Mouse (Mus musculus) erythroblast, adult 5-6 weeks (primary cell): ENCODE data around the gene Lrp10. TPM values are rescaled to one million over a fixed set of nuclear protein-coding genes. Genes with fewer than 3 reads are reported as not detected.

ENCODE experiments used
- ATAC-seq: replicated peaks from 2 replicates; pipeline ENCODE4 v1.8.0; 2016; ENCODE audit warnings: moderate number of reproducible peaks, mild to moderate bottlenecking, moderate TSS enrichment, inconsistent platforms; ENCODE audit not compliant: poor library complexity, low FRiP score, severe bottlenecking
- total RNA-seq, 2 experiments: library from RNA; stranded (forward) in 1 of 2; stranded (reverse) in 1 of 2; fragments of 150-400 nt in 1 of 2; fragments of 200-764, 138-1000 nt in 1 of 2; gene quantifications; 2 replicates each; pipeline versions ENCODE4 v1.2.3 to v1.2.4; 2015 to 2017; ENCODE audit warnings: low replicate concordance in 2 of 2

Lrp10 gene
- total RNA-seq, 2 experiments from 2014 or later, result 6.7 to 12.2 TPM

- no peak for ATAC-seq
These were observed 39.2 kb downstream of the Lrp10 start for GRCm38 (mm10) chr14:54503092-54503491.

GRCm38 (mm10) chr14:54509774-54510173 is 45.8 kb downstream of the Lrp10 start:
- ATAC-seq, result no peak

- ATAC-seq, result no peak
These were observed 52.9 kb downstream of the Lrp10 start for GRCm38 (mm10) chr14:54516710-54517310.

Other genes with a start within 250 kb of the Lrp10 start
- gene Dad1, start 210.0 kb upstream of the Lrp10 start, total RNA-seq (2015; ENCODE audit: low replicate concordance), result 58.9 and 78.6 TPM in 2 replicates
- 20.1 and 26.9 TPM in 2 replicates for gene Dad1, start 210.0 kb upstream of the Lrp10 start, total RNA-seq (2017; ENCODE audit: low replicate concordance)
- 73.8 and 97.2 TPM in 2 replicates for gene Abhd4, start 209.9 kb upstream of the Lrp10 start, total RNA-seq (2015; ENCODE audit: low replicate concordance)
- gene Abhd4, start 209.9 kb upstream of the Lrp10 start, total RNA-seq (2017; ENCODE audit: low replicate concordance), result 63.7 and 104 TPM in 2 replicates
- gene Olfr49, start 179.2 kb upstream of the Lrp10 start, total RNA-seq (2015; ENCODE audit: low replicate concordance), result not detected in 2 replicates
- not detected in 2 replicates for gene Olfr49, start 179.2 kb upstream of the Lrp10 start, total RNA-seq (2017; ENCODE audit: low replicate concordance)
- gene Oxa1l, start 103.3 kb upstream of the Lrp10 start, total RNA-seq (2015; ENCODE audit: low replicate concordance), result 10.4 and 20.9 TPM in 2 replicates
- 8.9 and 9.3 TPM in 2 replicates for gene Oxa1l, start 103.3 kb upstream of the Lrp10 start, total RNA-seq (2017; ENCODE audit: low replicate concordance)
- 2.7 and 7.5 TPM in 2 replicates for gene Slc7a7, start 46.4 kb upstream of the Lrp10 start, total RNA-seq (2015; ENCODE audit: low replicate concordance)
- 5.6 and 6.0 TPM in 2 replicates for gene Slc7a7, start 46.4 kb upstream of the Lrp10 start, total RNA-seq (2017; ENCODE audit: low replicate concordance)
- gene Mrpl52, start 37.2 kb upstream of the Lrp10 start, total RNA-seq (2015; ENCODE audit: low replicate concordance), result 36.8 and 40.3 TPM in 2 replicates
- 18.0 and 27.6 TPM in 2 replicates for gene Mrpl52, start 37.2 kb upstream of the Lrp10 start, total RNA-seq (2017; ENCODE audit: low replicate concordance)
- 0.84 and 3.5 TPM in 2 replicates for gene Mmp14, start 32.5 kb upstream of the Lrp10 start, total RNA-seq (2015; ENCODE audit: low replicate concordance)
- gene Mmp14, start 32.5 kb upstream of the Lrp10 start, total RNA-seq (2017; ENCODE audit: low replicate concordance), result 1.7 and 2.0 TPM in 2 replicates
- gene Rem2, start 12.0 kb downstream of the Lrp10 start, total RNA-seq (2015; ENCODE audit: low replicate concordance), result not detected in 2 replicates
- gene Rem2, start 12.0 kb downstream of the Lrp10 start, total RNA-seq (2017; ENCODE audit: low replicate concordance), result not detected in 2 replicates
- gene Prmt5, start 53.4 kb downstream of the Lrp10 start, total RNA-seq (2015; ENCODE audit: low replicate concordance), result 6.9 and 12.3 TPM in 2 replicates
- 5.2 and 9.5 TPM in 2 replicates for gene Prmt5, start 53.4 kb downstream of the Lrp10 start, total RNA-seq (2017; ENCODE audit: low replicate concordance)
- gene Haus4, start 90.5 kb downstream of the Lrp10 start, total RNA-seq (2015; ENCODE audit: low replicate concordance), result 13.0 and 30.6 TPM in 2 replicates
- gene Haus4, start 90.5 kb downstream of the Lrp10 start, total RNA-seq (2017; ENCODE audit: low replicate concordance), result 39.4 and 42.9 TPM in 2 replicates
- not detected in 2 replicates for gene Ajuba, start 113.4 kb downstream of the Lrp10 start, total RNA-seq (2015; ENCODE audit: low replicate concordance)
- gene Ajuba, start 113.4 kb downstream of the Lrp10 start, total RNA-seq (2017; ENCODE audit: low replicate concordance), result 0.85 TPM in 1 of 2 replicates, not detected in the other
- gene 4931414P19Rik, start 141.9 kb downstream of the Lrp10 start, total RNA-seq (2015; ENCODE audit: low replicate concordance), result 1.3 and 4.4 TPM in 2 replicates
- gene 4931414P19Rik, start 141.9 kb downstream of the Lrp10 start, total RNA-seq (2017; ENCODE audit: low replicate concordance), result 1.0 and 1.4 TPM in 2 replicates
- gene Psmb5, start 153.9 kb downstream of the Lrp10 start, total RNA-seq (2015; ENCODE audit: low replicate concordance), result 47.7 and 51.0 TPM in 2 replicates
- gene Psmb5, start 153.9 kb downstream of the Lrp10 start, total RNA-seq (2017; ENCODE audit: low replicate concordance), result 12.9 and 18.1 TPM in 2 replicates
- not detected in 2 replicates for gene Psmb11, start 157.3 kb downstream of the Lrp10 start, total RNA-seq (2015; ENCODE audit: low replicate concordance)
- gene Psmb11, start 157.3 kb downstream of the Lrp10 start, total RNA-seq (2017; ENCODE audit: low replicate concordance), result 0.26 TPM in 1 of 2 replicates, not detected in the other
- not detected in 2 replicates for gene Gm17606, start 176.8 kb downstream of the Lrp10 start, total RNA-seq (2015; ENCODE audit: low replicate concordance)
- gene Gm17606, start 176.8 kb downstream of the Lrp10 start, total RNA-seq (2017; ENCODE audit: low replicate concordance), result not detected in 2 replicates
- 1.3 and 1.5 TPM in 2 replicates for gene Cdh24, start 177.2 kb downstream of the Lrp10 start, total RNA-seq (2015; ENCODE audit: low replicate concordance)
- 2.4 and 5.0 TPM in 2 replicates for gene Cdh24, start 177.2 kb downstream of the Lrp10 start, total RNA-seq (2017; ENCODE audit: low replicate concordance)
- gene 1700123O20Rik, start 222.1 kb downstream of the Lrp10 start, total RNA-seq (2015; ENCODE audit: low replicate concordance), result 22.7 and 25.5 TPM in 2 replicates
- 18.1 and 25.8 TPM in 2 replicates for gene 1700123O20Rik, start 222.1 kb downstream of the Lrp10 start, total RNA-seq (2017; ENCODE audit: low replicate concordance)
- 173 and 217 TPM in 2 replicates for gene Acin1, start 222.8 kb downstream of the Lrp10 start, total RNA-seq (2015; ENCODE audit: low replicate concordance)
- gene Acin1, start 222.8 kb downstream of the Lrp10 start, total RNA-seq (2017; ENCODE audit: low replicate concordance), result 369 and 562 TPM in 2 replicates
- not detected in 2 replicates for gene Gm29776, start 234.7 kb downstream of the Lrp10 start, total RNA-seq (2015; ENCODE audit: low replicate concordance)
- not detected in 2 replicates for gene Gm29776, start 234.7 kb downstream of the Lrp10 start, total RNA-seq (2017; ENCODE audit: low replicate concordance)
- gene Cebpe, start 248.0 kb downstream of the Lrp10 start, total RNA-seq (2015; ENCODE audit: low replicate concordance), result 22.4 and 29.4 TPM in 2 replicates
- 27.7 and 53.0 TPM in 2 replicates for gene Cebpe, start 248.0 kb downstream of the Lrp10 start, total RNA-seq (2017; ENCODE audit: low replicate concordance)